Mouse (Mus musculus): ENCODE measurements at regions not wholly inside any gene's neighbourhood (a gene's known extent, or its start where the extent isn't known, plus 50 kb on each side); places are given as distances from the start of the nearest gene placed in this dataset.

GRCm38 (mm10) chr16:12882690-12883089 lies 226.8 kb upstream of the Ercc4 start:
- CTCF ChIA-PET: interaction anchor here in 1 of 4 experiments (0.7 kb wide), 1 partner anchor 139 kb away, joined by 3 read pairs; no protein-coding TSS in a partner anchor

DNA sequence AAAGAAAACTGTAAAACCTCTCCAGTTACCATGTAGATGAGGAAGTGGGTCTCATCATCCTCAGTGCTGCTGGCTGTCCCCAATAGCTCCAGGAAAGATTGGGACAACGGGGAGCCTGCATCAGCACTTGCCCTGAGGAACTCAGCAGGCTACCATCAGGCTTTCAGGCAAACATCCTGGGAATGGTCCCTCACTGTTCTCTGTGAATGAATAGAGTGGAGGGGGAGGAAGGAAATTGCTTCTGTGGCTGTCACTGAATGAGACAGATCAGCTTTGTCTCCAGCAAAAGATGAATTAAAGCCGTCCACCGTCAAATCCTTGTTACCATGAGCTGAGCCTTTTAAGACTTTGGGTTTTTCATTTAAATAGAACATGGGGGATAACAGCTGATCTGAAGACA lies 224.9 kb upstream of the Ercc4 start:
- CTCF ChIA-PET: no interaction called here
- POLR2A ChIA-PET: interaction anchor here in 1 of 4 experiments (0.6 kb wide), 1 partner anchor 369 kb away, joined by 6 read pairs; no protein-coding TSS in a partner anchor

More at GRCm38 (mm10) chr16:12882690-12883089, 226.8 kb upstream of the Ercc4 start:
- POLR2A ChIA-PET: no interaction called here

DNA sequence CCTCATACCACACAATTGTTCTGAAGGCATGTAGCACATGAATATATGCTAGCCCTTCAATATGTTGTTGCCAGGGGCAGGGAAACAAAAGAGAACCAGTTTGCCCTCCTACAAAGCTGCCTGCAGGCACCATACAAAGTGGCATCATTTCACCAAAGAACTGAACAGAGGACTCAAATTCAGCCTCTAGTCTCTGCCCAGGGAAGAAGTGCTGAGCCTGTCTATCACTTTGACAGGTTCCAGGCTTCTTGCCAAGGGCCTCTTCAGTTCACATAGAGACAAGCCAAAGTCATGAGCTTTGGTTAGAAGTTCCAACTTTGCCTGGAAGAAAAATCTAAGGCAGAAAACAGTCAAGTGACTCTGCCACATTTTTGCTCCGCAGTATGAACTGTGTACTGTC lies 223.4 kb upstream of the Ercc4 start:
- CTCF ChIA-PET: no interaction called here
- POLR2A ChIA-PET: interaction anchor here in 1 of 4 experiments (1.0 kb wide), 1 partner anchor 27 kb away, joined by 7 read pairs; no protein-coding TSS in a partner anchor

DNA sequence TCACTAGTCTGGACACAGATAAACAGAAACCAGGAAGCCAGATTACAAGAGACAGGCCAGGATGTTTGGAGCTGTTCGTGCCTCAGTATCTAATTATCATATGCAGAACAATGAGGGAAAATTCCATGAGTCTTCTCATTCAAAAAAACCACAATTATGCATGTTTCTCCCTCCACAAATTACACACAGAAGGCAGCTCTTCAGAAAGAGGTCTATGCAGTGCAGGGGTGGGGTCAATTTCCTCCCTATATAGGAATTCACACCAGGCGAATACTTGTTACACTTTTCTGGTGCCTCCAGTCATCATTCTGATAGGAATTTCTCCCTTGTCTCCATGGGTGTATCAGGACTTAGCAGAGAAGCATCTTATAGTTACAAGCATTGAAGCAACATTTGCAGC lies 222.1 kb upstream of the Ercc4 start:
- ChIA-PET POLR2A (no interaction called here), CTCF (interaction anchor here in 1 of 4 experiments (1.1 kb wide), 1 partner anchor 8 kb away, joined by 3 read pairs; no protein-coding TSS in a partner anchor)

DNA sequence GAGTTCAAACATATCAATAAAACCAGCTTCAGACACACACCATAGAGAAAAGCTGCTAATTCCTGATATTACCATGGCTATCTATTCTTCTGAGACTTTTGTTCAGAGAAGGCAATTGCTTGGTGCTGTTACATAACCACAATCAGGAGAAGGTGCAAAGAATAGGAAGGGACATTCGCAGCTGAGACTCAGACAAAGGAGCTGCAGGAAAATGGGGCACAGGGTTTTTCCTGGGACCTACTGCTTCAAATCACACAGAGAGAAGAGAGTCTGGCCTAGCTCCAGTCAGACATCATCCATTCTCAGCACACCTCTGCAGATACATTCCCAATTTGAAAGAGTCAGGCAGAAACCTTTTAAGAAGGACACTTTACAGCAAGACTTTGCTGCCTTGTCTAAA lies 219.4 kb upstream of the Ercc4 start:
- POLR2A ChIA-PET: no interaction called here
- CTCF ChIA-PET: no interaction called here

GRCm38 (mm10) chr16:12890545-12890944 lies 218.9 kb upstream of the Ercc4 start:
- ChIA-PET CTCF (no interaction called here), POLR2A (no interaction called here)

DNA sequence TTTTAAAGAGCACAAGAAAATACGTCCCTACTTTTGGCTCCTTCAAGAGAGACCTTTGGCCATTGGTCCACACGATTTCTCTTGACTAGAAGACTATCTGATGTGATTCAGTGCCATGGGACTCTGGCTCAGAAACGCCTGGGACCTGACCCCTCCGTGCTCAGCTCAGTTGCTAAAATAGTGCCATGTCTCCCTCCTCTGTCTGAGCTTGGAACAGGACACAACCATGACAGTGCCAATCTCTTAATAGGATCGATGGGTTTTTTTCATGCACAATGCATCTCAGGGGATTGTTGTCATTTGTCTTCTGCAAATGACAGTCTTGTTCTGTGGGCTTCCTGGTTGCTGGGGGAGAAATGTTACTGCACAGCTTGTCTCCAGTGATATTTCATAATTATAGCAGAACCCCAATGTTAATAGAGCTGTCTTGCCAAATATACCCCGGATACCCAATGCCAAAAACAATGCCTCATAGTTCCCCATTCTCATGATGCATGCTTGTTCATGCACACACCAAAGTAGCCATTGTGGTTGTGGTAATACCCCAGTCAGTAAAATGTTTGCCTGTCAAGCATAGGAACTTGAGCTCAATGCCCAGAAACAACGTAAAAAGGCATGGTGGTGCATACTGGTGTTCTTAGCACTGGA lies 216.7 kb upstream of the Ercc4 start:
- POLR2A ChIA-PET: interaction anchor here in 1 of 4 experiments (0.9 kb wide), 1 partner anchor 51 kb away, joined by 3 read pairs; no protein-coding TSS in a partner anchor
- CTCF ChIA-PET: interaction anchor here in 1 of 4 experiments (1.6 kb wide), 1 partner anchor 134 kb away, joined by 3 read pairs; no protein-coding TSS in a partner anchor

GRCm38 (mm10) chr16:12897267-12897666 lies 212.2 kb upstream of the Ercc4 start:
- POLR2A ChIA-PET: no interaction called here
- CTCF ChIA-PET: interaction anchor here in 1 of 4 experiments (0.6 kb wide), 1 partner anchor 16 kb away, joined by 6 read pairs; no protein-coding TSS in a partner anchor

- ChIA-PET CTCF (no interaction called here), POLR2A (no interaction called here)
These were observed 208.8 kb upstream of the Ercc4 start for GRCm38 (mm10) chr16:12900670-12901069.

- CTCF ChIA-PET: no interaction called here
- POLR2A ChIA-PET: no interaction called here
These were observed 208.1 kb upstream of the Ercc4 start for GRCm38 (mm10) chr16:12901096-12901995.

DNA sequence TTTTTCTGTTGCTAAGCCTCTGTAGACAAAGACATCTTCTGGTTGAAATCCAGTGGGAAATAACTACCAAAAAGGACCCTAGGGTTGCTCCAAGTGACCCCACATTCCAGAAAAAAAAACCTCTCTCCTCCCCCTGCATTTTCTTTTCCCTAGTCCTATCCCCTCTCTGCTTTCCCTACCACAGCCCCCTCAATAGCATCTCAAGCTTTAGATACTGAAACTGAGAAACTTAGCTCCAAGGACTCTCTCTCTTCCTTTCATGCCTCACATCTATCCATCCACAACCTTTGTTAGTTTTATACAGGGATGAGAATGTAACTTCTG lies 207.5 kb upstream of the Ercc4 start:
- ChIA-PET POLR2A (no interaction called here), CTCF (no interaction called here)

GRCm38 (mm10) chr16:12903161-12903560 lies 206.3 kb upstream of the Ercc4 start:
- POLR2A ChIA-PET: interaction anchor here in 1 of 4 experiments (0.6 kb wide), 1 partner anchor 181 kb away, joined by 3 read pairs; no protein-coding TSS in a partner anchor
- CTCF ChIA-PET: interaction anchor here in 2 of 4 experiments (0.5 to 0.6 kb wide), 2 partner anchors 33 to 280 kb away, joined by 3 read pairs; no protein-coding TSS in a partner anchor

GRCm38 (mm10) chr16:12904937-12905336 lies 204.5 kb upstream of the Ercc4 start:
- CTCF ChIA-PET: interaction anchor here in 1 of 4 experiments (0.9 kb wide), 1 partner anchor 307 kb away, joined by 3 read pairs; no protein-coding TSS in a partner anchor
- POLR2A ChIA-PET: no interaction called here

DNA sequence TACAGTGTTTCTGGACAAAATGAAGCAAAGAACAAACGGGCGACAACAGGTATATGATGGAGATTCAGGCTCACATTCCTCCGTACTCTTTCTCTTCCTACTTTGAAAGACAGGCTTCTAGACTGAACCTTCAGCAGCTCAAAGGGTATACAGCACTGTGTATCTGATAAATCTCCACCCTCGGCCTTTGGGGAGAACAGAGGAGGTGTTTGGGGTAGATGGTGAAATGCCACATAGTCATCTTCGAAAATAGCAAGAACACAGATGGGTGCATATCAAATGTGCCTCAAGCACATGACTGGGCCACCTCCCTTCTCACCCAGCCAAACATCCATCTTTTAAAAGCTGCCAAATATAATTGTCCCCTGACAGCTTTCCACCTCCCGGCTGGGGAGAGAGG lies 184.8 kb upstream of the Ercc4 start:
- ChIA-PET POLR2A (interaction anchor here in 1 of 4 experiments (1.2 kb wide), 1 partner anchor 12 kb away, joined by 3 read pairs; no protein-coding TSS in a partner anchor), CTCF (interaction anchor here in 1 of 4 experiments (0.7 kb wide), 1 partner anchor 12 kb away, joined by 5 read pairs; no protein-coding TSS in a partner anchor)

DNA sequence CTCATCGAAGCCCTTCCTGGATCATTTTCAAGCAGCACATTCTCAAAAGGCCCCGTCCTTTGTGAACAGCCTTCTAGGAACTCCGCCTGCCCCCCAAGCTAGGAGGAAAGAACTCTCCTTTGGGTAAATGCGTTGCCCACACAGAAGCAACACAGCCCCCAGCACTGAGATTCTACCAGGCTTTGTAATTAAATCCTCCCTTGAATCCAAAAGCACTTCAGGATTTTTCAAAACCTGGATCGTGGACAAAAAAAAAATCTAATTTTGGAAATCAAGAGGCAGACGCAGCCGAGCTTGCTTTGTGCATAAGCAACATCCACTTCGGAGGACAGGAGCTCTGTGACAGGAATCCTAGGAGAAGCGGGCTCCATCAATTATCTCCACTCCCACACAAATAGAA lies 183.6 kb upstream of the Ercc4 start:
- POLR2A ChIA-PET: interaction anchor here in 1 of 4 experiments (0.7 kb wide), 1 partner anchor 34 kb away, joined by 3 read pairs; no protein-coding TSS in a partner anchor
- CTCF ChIA-PET: interaction anchor here in 1 of 4 experiments (0.6 kb wide), 1 partner anchor 12 kb away, joined by 6 read pairs; no protein-coding TSS in a partner anchor

DNA sequence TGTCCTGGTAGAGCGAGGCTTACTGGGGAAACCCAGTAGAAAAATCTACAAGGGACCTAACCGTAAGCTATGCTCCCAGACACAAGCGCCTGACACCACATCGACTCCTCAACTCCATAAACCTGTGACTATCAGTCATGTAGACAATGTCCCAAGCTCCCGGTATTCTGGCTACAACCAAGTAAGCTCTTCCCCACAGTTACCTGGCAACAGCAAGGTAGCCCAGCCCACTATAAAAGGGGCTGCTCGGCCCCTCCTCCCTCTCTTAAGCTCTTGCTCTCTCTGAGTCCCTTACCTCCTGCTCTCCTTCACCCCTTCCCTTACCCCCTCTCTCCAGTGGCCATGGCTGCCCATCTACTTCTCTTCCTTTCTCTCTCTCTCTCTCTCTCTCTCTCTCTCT lies 178.4 kb upstream of the Ercc4 start:
- CTCF ChIA-PET: interaction anchor here in 2 of 4 experiments (0.7 kb wide), 3 partner anchors 91 to 272 kb away, joined by 3 to 4 read pairs (median 4); no protein-coding TSS in a partner anchor
- POLR2A ChIA-PET: interaction anchor here in 3 of 4 experiments (0.7 to 1.3 kb wide), 6 partner anchors 9 to 199 kb away, joined by 3 to 5 read pairs (median 3); no protein-coding TSS in a partner anchor

DNA sequence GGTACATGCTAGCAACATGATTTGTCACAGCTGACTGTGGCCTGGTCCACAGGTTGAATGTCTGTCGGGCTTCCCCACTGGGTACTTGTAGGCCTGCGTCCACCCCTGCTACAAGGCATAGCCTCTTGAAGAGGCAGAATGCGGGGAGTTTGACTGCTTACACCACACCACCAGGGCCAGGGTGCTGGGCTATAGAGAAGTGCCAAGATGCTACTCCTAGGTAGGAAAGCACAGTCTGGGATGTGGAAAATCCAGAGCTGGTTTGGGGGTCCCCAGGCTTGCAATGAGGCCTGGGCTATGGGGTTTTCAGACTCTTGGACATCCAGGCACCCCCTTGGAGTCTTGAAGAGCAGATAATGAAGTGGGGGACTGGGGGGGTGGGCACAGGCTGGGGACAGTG lies 176.5 kb upstream of the Ercc4 start:
- ChIA-PET POLR2A (interaction anchor here in 2 of 4 experiments (0.5 to 1.4 kb wide), 2 partner anchors 12 to 186 kb away, joined by 3 read pairs; no protein-coding TSS in a partner anchor), CTCF (no interaction called here)

- CTCF ChIA-PET: interaction anchor here in 1 of 4 experiments (0.6 kb wide), 1 partner anchor 1609 kb away, joined by 3 read pairs; no protein-coding TSS in a partner anchor
- POLR2A ChIA-PET: no interaction called here
These were observed 174.9 kb upstream of the Ercc4 start for GRCm38 (mm10) chr16:12934586-12934985.

DNA sequence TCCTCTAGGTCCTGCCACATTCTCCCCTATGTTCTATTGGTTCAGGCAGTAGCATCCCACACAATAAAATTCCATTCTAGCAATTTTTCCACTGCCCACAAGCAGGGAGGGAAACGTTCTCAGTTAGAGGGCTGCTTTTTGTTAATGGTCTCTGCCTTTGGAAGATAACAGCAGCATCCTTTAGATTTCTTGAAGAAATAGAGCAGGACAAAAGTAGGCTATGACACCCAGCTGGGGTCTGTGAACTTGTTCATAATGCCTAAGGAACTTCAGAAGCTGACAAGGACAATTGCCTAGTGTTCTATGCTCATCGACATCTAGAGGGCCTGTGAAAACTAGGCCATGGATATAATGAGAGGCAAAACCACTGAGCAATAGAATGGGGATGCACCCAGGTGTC lies 174.2 kb upstream of the Ercc4 start:
- ChIA-PET POLR2A (no interaction called here), CTCF (no interaction called here)
